Mouse (Mus musculus) intestine, embryonic 16.5 days (tissue): ENCODE data around the gene Znhit6. TPM values are rescaled to one million over a fixed set of nuclear protein-coding genes. Genes with fewer than 3 reads are reported as not detected.
A peak's percentile ranks its signal among the peaks of the same experiment; 100 is the strongest.

ENCODE experiments used
- ATAC-seq: fragments of 200-750 bp; cut with Nextera tagmentation; 2 replicates; pipeline ENCODE4 v1.8.0; 2017; ENCODE audit warnings: moderate TSS enrichment, moderate library complexity
- H3K27ac ChIP-seq: fragments of 300-500 bp; sonication (generic); 2 replicates; pipeline ENCODE4 v1.5.1; 2014; ENCODE audit warnings: mild to moderate bottlenecking, low read length
- H3K27me3 ChIP-seq: fragments of 300-500 bp; sonication (generic); replicated peaks from 2 replicates; pipeline ENCODE4 v1.6.1; 2014; ENCODE audit warnings: low read length, control low read depth, mixed read lengths; ENCODE audit not compliant: control insufficient read depth, insufficient read depth
- H3K36me3 ChIP-seq: fragments of 300-500 bp; sonication (generic); 2 replicates; pipeline ENCODE4 v1.6.1; 2014; ENCODE audit warnings: low read length, control low read depth; ENCODE audit not compliant: control insufficient read depth, insufficient read depth
- H3K4me1 ChIP-seq: fragments of 300-500 bp; sonication (generic); 2 replicates; pipeline ENCODE4 v1.6.1; 2014; ENCODE audit warnings: low read length, control low read depth, mixed read lengths; ENCODE audit not compliant: control insufficient read depth, insufficient read depth
- H3K4me2 ChIP-seq: fragments of 300-500 bp; sonication (generic); 2 replicates; pipeline ENCODE4 v1.6.1; 2014; ENCODE audit warnings: low read depth, low read length, control low read depth
- H3K4me3 ChIP-seq: fragments of 300-500 bp; sonication (generic); 2 replicates; pipeline ENCODE4 v1.5.1; 2014; ENCODE audit warnings: mild to moderate bottlenecking, low read length
- H3K9ac ChIP-seq: fragments of 300-500 bp; sonication (generic); 2 replicates; pipeline ENCODE4 v1.6.1; 2014; ENCODE audit warnings: low read depth, low read length
- H3K9me3 ChIP-seq: fragments of 300-500 bp; sonication (generic); 2 replicates; pipeline ENCODE4 v1.6.1; 2016; ENCODE audit warnings: low read length, control low read depth; ENCODE audit not compliant: control insufficient read depth
- WGBS: fragments of 180-500 bp; shearing (Covaris S2); extraction: QIAGEN DNeasy Blood & Tissue Kit; methylation state at CpG from one replicate; pipeline ENCODE4 v1.1.7; 2014; 5-methylcytosine and 5-hydroxymethylcytosine counted together
- polyA plus RNA-seq: library from polyadenylated mRNA; unstranded; fragments of >200 nt; fragmentation: Nextera tagmentation; extraction: Ambion mirVana; gene quantifications from 2 replicates; pipeline ENCODE4 v1.2.1, GENCODE M21; 2015

Gene Znhit6
- polyA plus RNA-seq, 1 experiment from 2014 or later: 28.4 TPM

DNA sequence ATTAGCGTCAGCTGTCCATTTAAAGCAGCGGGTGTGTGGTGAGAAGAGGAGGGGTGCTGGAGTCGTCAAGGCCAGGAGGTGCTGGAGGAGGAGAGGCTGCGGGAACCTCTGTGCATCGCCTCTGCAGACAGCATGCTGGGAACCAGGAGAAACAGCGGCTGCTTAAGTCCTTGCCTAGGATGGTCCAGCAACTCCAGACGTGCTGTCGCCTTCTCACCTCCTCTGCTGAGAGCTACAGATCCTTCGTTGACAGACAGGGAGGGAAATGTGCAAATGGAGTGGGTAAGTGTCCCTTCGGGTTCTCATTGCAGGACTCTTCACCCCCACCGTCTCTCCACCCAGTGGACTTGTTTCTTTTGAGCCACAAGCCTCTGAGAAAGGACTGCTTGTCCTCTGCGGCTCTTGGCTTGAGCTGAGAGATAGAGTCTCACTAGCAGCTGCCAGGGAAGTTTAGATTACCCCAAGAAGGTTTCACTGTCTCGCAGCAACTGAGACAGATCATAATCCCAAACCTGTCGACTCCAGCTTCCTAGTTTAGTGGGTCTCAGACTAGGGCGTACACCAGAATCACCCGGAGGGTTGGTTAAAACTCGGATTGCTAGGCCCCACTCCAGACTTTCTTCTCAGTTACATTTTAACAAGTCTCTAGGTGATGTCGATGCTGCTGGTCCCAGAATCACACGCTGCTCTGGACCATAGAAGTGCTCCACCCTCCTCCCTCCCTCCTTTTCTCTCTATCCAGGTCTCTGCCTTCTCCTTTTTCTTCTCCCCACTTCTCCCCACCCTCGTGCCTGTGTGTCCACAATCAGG, 76.5 kb downstream of the Znhit6 start:
- peaks cover 2% of the 10 kb centered on the region for H3K36me3 ChIP-seq
- peak overlapping the region; percentile 94 for H3K4me2 ChIP-seq
- peak overlapping the region; percentile 84 for H3K27ac ChIP-seq
- H3K9ac ChIP-seq: peak overlapping the region; percentile 85
- no peaks in the 10 kb centered on the region for H3K9me3 ChIP-seq
- H3K4me1 ChIP-seq: peaks cover 3% of the 10 kb centered on the region; the same call in 1 of the 2 replicates
- ATAC-seq: peak; percentile 9
- no peaks in the 10 kb centered on the region for H3K27me3 ChIP-seq
- 21% methylated on average over 20 of the region's 20 CpGs for WGBS
- H3K4me3 ChIP-seq: peak overlapping the region; percentile 62

DNA sequence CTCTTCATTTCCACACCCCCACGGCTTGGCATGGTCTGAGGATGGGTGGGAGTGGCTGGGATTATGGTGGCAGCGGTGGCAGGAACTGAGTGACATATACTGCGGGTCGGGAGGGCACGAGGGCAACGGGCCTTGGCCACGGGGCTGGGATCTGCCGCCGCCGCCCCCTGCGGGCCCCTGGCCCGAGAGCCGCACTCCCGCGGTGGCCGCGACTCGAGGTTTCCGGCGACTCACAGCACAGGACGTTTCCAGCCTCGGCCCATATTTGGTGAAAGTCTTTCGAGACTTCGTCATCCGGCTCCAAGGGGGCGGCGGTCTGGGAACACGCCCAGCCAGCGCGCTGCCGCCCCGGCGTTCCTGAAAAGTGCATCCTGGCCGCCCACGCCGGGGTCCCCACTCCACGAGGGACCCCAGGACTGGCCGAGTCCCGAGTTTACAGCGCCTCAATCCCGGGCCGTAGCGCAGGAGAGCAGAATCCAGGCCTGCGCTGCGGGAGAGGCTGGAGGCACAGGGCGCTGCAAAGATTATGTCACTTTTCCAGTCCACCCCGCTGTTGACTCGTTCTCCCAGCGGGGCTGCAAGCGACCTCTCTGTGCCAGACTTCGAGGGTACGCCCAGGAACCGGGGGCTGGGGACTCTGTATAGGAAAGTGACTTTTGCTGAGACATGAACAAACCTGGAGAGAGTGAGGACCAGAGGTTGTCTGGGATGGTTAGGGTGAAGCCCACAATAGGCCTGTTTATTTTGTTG, 77.4 kb downstream of the Znhit6 start:
- Histone ChIP-seq H3K27me3 (no peaks in the 10 kb centered on the region), H3K4me1 (peaks cover 3% of the 10 kb centered on the region; the same call in 1 of the 2 replicates), H3K9me3 (no peaks in the 10 kb centered on the region), H3K36me3 (no peaks in the 10 kb centered on the region), H3K4me3 (peak overlapping the region; percentile 62), H3K4me2 (peak overlapping the region; percentile 94), H3K9ac (peak overlapping the region; percentile 85), H3K27ac (peak overlapping the region; percentile 84)
- under 1% methylated on average over 53 of the region's 53 CpGs for WGBS
- ATAC-seq: peak; percentile 66

DNA sequence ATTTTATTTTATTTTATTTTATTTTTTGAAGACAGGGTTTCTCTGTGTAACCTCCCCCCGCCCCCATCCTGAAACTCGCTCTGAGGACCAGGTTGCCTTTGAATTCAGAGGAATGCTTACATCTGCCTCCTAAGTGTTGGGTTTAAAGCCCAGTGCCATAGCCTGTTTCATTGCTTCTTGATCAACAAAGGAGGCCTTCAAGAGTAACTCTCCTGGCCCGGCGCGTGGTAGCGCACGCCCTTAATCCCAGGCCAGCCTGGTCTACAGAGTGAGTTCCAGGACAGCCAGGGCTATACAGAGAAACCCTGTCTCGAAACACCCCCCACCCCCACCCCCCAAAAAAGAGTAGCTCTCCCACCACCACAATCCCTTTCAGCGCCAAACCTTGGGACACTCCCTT, 78.0 kb downstream of the Znhit6 start:
- Histone ChIP-seq H3K27ac (no peak overlapping the region), H3K4me3 (peak overlapping the region; percentile 62), H3K9ac (no peak overlapping the region), H3K36me3 (no peaks in the 10 kb centered on the region), H3K4me1 (peaks cover 3% of the 10 kb centered on the region; the same call in 1 of the 2 replicates), H3K4me2 (peak overlapping the region; percentile 94), H3K9me3 (no peaks in the 10 kb centered on the region), H3K27me3 (no peaks in the 10 kb centered on the region)
- WGBS: 73% methylated on average over 9 of the region's 9 CpGs
- no peak for ATAC-seq

Other genes with a start within 250 kb of the Znhit6 start
- 50.3 and 55.5 TPM in 2 replicates for gene Ccn1, start 73.8 kb downstream of the Znhit6 start, polyA plus RNA-seq
- 40.5 and 44.5 TPM in 2 replicates for gene Ddah1, start 182.5 kb downstream of the Znhit6 start, polyA plus RNA-seq